Mouse (Mus musculus): ENCODE data around the gene Pfdn6. TPM values are rescaled to one million over a fixed set of nuclear protein-coding genes. Genes with fewer than 3 reads are reported as not detected.
"Not testable (repeated sequence)": the region's sequence is repeated elsewhere in the genome, so short reads cannot be mapped to it uniquely, and the experiment has no call there.

The Pfdn6 gene
- polyA plus RNA-seq, 1 experiment from 2014 or later: 185 TPM

GRCm38 (mm10) chr17:33953961-33954565 is 13.9 kb upstream of the Pfdn6 start:
- H3K27ac ChIP-seq (replicated peaks): 0 out of 2 replicates have a peak overlapping the region, but pooled peaks have one; percentile 87
- no peak for ATAC-seq (ENCODE audit: low FRiP score, low read depth)
- H3K27me3 ChIP-seq: no peaks in the 10 kb centered on the region
- peaks cover 65% of the 10 kb centered on the region for H3K4me1 ChIP-seq (replicated peaks)
- peak overlapping the region; percentile 86 for H3K4me2 ChIP-seq
- H3K36me3 ChIP-seq: peaks cover 20% of the 10 kb centered on the region
- no peaks in the 10 kb centered on the region for H3K9me3 ChIP-seq
- H3K9ac ChIP-seq: peak overlapping the region; percentile 90
- 31% methylated on average over 5 of the region's 5 CpGs for WGBS
- H3K4me3 ChIP-seq: peak overlapping the region; percentile 76

GRCm38 (mm10) chr17:33953310-33953709 is 13.2 kb upstream of the Pfdn6 start:
- H3K27ac ChIP-seq (replicated peaks): no peak overlapping the region

DNA sequence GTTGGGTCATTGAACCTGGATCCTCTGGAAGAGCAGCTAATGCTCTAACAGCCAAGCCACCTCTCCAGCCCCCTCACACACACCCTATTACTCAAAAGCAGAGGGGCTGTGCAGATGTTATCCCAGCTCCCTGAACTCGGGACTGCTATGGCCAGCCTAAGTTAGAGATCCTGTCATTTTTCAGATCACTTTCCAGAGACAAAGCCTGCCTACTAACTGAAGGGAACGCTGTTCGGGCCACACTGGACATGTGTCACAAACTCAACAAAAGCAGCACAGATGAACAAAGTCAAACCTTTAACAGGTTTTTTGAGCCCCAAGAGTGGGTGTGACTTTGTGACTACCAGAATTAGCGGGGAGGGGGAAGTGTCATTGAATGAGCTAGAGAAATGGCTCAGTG is 12.7 kb upstream of the Pfdn6 start:
- H3K36me3 ChIP-seq: peaks cover 30% of the 10 kb centered on the region
- no peak overlapping the region for H3K4me3 ChIP-seq
- no peaks in the 10 kb centered on the region for H3K27me3 ChIP-seq
- H3K4me2 ChIP-seq: no peak overlapping the region
- H3K27ac ChIP-seq (replicated peaks): no peak overlapping the region
- H3K9me3 ChIP-seq: no peaks in the 10 kb centered on the region
- 82% methylated on average over 4 of the region's 4 CpGs for WGBS
- H3K4me1 ChIP-seq (replicated peaks): peaks cover 70% of the 10 kb centered on the region
- ATAC-seq (ENCODE audit: low FRiP score, low read depth): no peak
- no peak overlapping the region for H3K9ac ChIP-seq

More at GRCm38 (mm10) chr17:33953310-33953709, 13.2 kb upstream of the Pfdn6 start:
- WGBS: 86% methylated on average over 3 of the region's 3 CpGs
- H3K4me2 ChIP-seq: no peak overlapping the region
- no peak overlapping the region for H3K9ac ChIP-seq
- H3K4me1 ChIP-seq (replicated peaks): peaks cover 70% of the 10 kb centered on the region
- H3K36me3 ChIP-seq: peaks cover 27% of the 10 kb centered on the region
- ATAC-seq (ENCODE audit: low FRiP score, low read depth): no peak
- H3K4me3 ChIP-seq: no peak overlapping the region
- no peaks in the 10 kb centered on the region for H3K9me3 ChIP-seq
- no peaks in the 10 kb centered on the region for H3K27me3 ChIP-seq

GRCm38 (mm10) chr17:33952015-33952414 is 11.9 kb upstream of the Pfdn6 start:
- H3K36me3 ChIP-seq: peaks cover 36% of the 10 kb centered on the region
- peak overlapping the region; percentile 49 for H3K4me3 ChIP-seq
- not testable (repeated sequence) for H3K9me3 ChIP-seq; H3K27me3 ChIP-seq; ATAC-seq (ENCODE audit: low FRiP score, low read depth)
- H3K27ac ChIP-seq (replicated peaks): peak overlapping the region; percentile 91; the same call in 1 of the 2 replicates
- H3K4me2 ChIP-seq: peak overlapping the region; percentile 83
- WGBS: 79% methylated on average over 13 of the region's 13 CpGs
- peak overlapping the region; percentile 61; the same call in 1 of the 2 replicates for H3K9ac ChIP-seq
- peaks cover 69% of the 10 kb centered on the region for H3K4me1 ChIP-seq (replicated peaks)

GRCm38 (mm10) chr17:33951021-33951946 is 11.1 kb upstream of the Pfdn6 start, which contains the start of gene B3galt4:
Gene B3galt4, minus strand, starts transcription at chr17:33951488.
- Histone ChIP-seq H3K9me3 (no peaks in the 10 kb centered on the region), H3K36me3 (peaks cover 40% of the 10 kb centered on the region), H3K27me3 (no peaks in the 10 kb centered on the region), H3K9ac (peak within 1 kb of the TSS; percentile 61), H3K4me1 (replicated peaks) (peaks cover 62% of the 10 kb centered on the region), H3K4me2 (peak within 1 kb of the TSS; percentile 83), H3K4me3 (peak within 1 kb of the TSS; percentile 49), H3K27ac (replicated peaks) (peak within 1 kb of the TSS; percentile 91)
- peak; percentile 79 for ATAC-seq (ENCODE audit: low FRiP score, low read depth)
- under 1% methylated on average over 43 of the region's 45 CpGs for WGBS

DNA sequence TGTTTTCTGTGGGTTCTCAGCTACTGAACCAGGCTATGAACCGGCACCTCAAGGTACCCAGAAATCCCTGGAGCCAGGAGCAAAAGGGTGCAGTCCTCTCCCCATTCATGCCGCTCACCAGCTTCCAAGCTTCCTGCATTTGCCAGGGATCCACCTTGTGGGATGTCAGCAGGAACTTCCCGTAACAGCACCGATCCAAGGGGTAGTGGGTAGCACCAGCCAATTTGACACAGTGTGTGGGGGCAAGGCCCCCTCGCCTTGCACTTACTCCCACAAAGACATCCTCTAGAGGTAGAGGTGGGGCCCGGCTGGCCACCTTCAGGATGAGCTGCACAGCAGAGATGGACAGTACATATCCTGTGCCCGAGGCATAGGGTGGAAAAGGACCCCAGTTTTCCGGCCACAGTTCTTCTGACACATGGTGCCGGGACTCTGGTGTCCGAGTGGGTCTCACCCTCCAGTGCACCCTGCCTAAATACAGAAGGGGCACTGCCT is 10.0 kb upstream of the Pfdn6 start:
- Histone ChIP-seq H3K9ac (peak overlapping the region; percentile 61), H3K4me1 (replicated peaks) (peaks cover 61% of the 10 kb centered on the region), H3K36me3 (peaks cover 51% of the 10 kb centered on the region), H3K27ac (replicated peaks) (peak overlapping the region; percentile 91), H3K27me3 (no peaks in the 10 kb centered on the region), H3K4me3 (peak overlapping the region; percentile 49), H3K4me2 (peak overlapping the region; percentile 83), H3K9me3 (no peaks in the 10 kb centered on the region)
- no peak; the same call in 1 of the 2 replicates for ATAC-seq (ENCODE audit: low FRiP score, low read depth)
- 78% methylated on average over 10 of the region's 10 CpGs for WGBS

DNA sequence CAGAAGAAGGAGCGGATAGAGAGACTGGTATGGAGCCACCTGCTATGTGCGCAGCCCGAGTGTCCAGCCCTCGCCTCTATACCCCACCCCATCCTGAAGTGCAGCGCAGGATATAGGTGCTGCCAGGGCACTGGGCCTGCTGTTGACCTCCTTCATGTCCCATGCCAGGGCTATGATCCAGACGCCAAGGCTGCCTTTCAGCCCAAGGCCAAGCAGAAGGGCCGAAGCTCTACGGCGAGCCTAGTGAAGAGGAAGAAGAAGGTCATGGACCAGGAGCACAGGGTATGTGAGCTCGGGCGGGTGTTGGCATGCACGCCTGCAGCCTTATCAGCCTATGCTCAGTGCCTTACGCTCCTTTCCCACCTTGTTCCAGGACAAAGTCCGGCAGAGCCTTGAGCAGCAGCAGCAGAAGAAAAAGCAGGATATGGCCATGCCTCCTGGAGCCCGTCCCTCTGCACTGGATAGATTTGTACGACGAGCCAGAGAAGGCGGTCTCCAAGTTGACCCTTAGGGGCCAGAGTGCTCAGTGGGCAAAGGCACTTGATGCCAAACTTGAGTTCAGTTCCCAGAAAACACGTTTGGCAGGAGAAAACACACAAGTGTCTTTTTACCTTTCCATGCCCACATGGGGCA is 8.9 kb upstream of the Pfdn6 start:
- Histone ChIP-seq H3K9ac (no peak overlapping the region), H3K4me3 (no peak overlapping the region; the same call in 1 of the 2 replicates), H3K4me1 (replicated peaks) (peaks cover 52% of the 10 kb centered on the region), H3K4me2 (no peak overlapping the region), H3K9me3 (no peaks in the 10 kb centered on the region), H3K27me3 (no peaks in the 10 kb centered on the region), H3K36me3 (peaks cover 58% of the 10 kb centered on the region), H3K27ac (replicated peaks) (no peak overlapping the region)
- ATAC-seq (ENCODE audit: low FRiP score, low read depth): no peak
- WGBS: 91% methylated on average over 19 of the region's 19 CpGs

DNA sequence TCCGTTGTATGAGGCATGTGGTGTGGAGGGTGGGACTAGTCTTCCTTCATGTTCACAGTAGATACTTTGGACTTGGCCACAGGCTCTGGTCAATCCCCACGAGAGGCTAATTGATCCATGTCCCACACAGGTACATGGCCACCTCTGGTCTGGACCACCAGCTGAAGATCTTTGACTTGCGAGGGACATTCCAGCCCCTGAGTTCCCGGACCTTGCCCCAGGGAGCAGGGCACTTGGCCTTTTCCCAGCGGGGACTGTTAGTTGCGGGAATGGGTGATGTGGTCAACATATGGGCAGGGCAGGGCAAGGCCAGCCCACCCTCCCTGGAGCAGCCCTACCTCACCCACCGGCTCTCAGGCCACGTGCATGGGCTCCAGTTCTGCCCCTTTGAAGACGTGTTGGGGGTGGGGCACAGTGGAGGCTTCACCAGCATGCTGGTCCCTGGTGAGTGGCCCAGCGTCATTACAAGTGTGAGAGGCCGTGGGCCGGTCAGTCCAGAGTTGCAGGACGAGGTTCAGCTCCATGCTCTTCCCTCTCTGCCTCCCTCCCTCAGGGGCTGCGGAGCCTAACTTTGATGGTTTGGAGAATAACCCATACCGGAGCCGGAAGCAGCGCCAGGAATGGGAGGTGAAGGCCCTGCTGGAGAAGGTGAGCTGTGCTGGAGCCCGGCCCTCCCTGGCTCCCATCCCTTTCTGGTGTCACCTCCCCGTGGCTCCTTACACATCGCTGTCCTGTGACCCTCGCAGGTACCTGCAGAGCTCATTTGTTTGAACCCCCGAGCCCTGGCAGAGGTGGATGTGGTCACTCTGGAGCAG is 8.2 kb upstream of the Pfdn6 start:
- no peak overlapping the region for H3K4me2 ChIP-seq
- H3K4me1 ChIP-seq (replicated peaks): peaks cover 45% of the 10 kb centered on the region
- H3K36me3 ChIP-seq: peaks cover 57% of the 10 kb centered on the region
- no peak overlapping the region for H3K9ac ChIP-seq
- no peak overlapping the region for H3K4me3 ChIP-seq
- no peaks in the 10 kb centered on the region for H3K27me3 ChIP-seq
- WGBS: 88% methylated on average over 22 of the region's 22 CpGs
- H3K9me3 ChIP-seq: no peaks in the 10 kb centered on the region
- H3K27ac ChIP-seq (replicated peaks): no peak overlapping the region
- no peak for ATAC-seq (ENCODE audit: low FRiP score, low read depth)

DNA sequence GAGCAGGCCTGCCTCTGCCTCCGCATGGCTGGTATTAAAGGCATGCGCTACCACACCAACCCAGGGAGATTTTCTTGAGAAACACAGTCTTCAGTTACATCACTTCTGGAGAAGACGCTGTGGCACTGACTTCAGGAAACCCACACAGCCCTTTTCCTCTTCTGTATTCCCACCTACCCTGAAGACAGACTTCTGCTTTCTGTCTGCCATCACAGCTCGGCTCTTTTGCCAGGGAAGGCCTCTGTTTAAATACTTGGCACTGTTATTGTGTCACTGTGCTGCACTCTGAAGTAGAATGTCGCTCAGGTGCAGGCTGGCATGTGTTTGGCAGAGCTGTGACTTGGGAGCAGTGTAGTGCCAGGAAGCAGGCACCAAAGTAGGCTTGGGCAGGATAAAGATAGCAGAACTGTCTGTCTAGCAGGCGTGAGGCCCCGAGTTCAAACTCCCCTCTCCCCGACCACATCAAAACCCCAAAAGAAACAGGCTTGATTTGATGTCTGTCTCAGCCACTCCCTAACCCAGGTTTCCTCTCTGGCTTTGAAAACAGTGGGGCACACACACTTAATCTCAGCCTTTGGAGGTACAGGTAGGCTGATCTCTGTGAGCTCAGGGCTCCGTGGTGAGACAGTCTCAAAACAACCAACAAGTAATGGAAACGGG is 7.4 kb upstream of the Pfdn6 start:
- peaks cover 37% of the 10 kb centered on the region for H3K4me1 ChIP-seq (replicated peaks)
- ATAC-seq (ENCODE audit: low FRiP score, low read depth): no peak
- no peaks in the 10 kb centered on the region for H3K9me3 ChIP-seq
- H3K9ac ChIP-seq: no peak overlapping the region
- no peak overlapping the region for H3K4me3 ChIP-seq
- no peak overlapping the region for H3K27ac ChIP-seq (replicated peaks)
- H3K4me2 ChIP-seq: no peak overlapping the region
- H3K36me3 ChIP-seq: peaks cover 50% of the 10 kb centered on the region
- no peaks in the 10 kb centered on the region for H3K27me3 ChIP-seq
- 95% methylated on average over 10 of the region's 10 CpGs for WGBS

DNA sequence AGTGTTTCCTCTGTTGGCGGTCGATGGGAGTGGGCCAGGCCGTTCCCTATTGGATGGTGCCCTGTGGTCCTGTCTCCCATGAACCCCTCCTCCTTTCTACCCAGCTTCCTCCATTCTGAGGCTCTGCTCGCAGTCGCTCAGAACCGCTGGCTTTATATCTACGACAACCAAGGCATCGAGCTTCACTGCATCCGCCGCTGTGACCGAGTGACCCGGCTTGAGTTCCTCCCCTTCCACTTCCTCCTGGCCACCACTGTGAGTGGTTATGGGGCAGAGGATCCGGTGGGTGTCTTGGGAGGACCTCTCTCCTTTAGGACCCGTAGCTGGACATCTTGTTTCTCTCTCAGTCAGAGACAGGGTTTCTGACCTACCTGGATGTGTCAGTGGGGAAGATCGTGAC is 3.3 kb upstream of the Pfdn6 start:
- no peak for ATAC-seq (ENCODE audit: low FRiP score, low read depth)
- Histone ChIP-seq H3K9me3 (no peaks in the 10 kb centered on the region), H3K9ac (no peak overlapping the region), H3K27ac (replicated peaks) (no peak overlapping the region), H3K4me2 (no peak overlapping the region), H3K27me3 (no peaks in the 10 kb centered on the region), H3K4me1 (replicated peaks) (peaks cover 23% of the 10 kb centered on the region), H3K4me3 (no peak overlapping the region), H3K36me3 (peaks cover 34% of the 10 kb centered on the region)
- WGBS: 96% methylated on average over 15 of the region's 15 CpGs

GRCm38 (mm10) chr17:33941381-33941780 is 1.2 kb upstream of the Pfdn6 start:
- H3K27me3 ChIP-seq: no peaks in the 10 kb centered on the region
- no peaks in the 10 kb centered on the region for H3K9me3 ChIP-seq
- ATAC-seq (ENCODE audit: low FRiP score, low read depth): no peak
- peaks cover 32% of the 10 kb centered on the region for H3K36me3 ChIP-seq
- H3K27ac ChIP-seq (replicated peaks): no peak overlapping the region
- 66% methylated on average over 19 of the region's 19 CpGs for WGBS
- H3K4me3 ChIP-seq: peak overlapping the region; percentile 85
- peak overlapping the region; percentile 80 for H3K9ac ChIP-seq
- H3K4me2 ChIP-seq: peak overlapping the region; percentile 97
- peaks cover 23% of the 10 kb centered on the region for H3K4me1 ChIP-seq (replicated peaks)

Data from hindbrain, embryonic 15.5 days (tissue).